Mouse (Mus musculus) cerebellum, adult 2 months (tissue): ENCODE measurements around the gene Gm45618.

ENCODE experiments used
- CTCF ChIP-seq: fragments of 200-500 bp; IDR thresholded peaks from 2 replicates; pipeline ENCODE4 v1.5.1; 2011; ENCODE audit warnings: low read depth, mild to moderate bottlenecking, control low read depth, low read length, moderate library complexity, borderline replicate concordance; ENCODE audit not compliant: insufficient read depth
- POLR2A ChIP-seq: fragments of 200-500 bp; IDR thresholded peaks from 2 replicates; pipeline ENCODE4 v1.6.1; 2011; ENCODE audit warnings: low read length, control low read depth, borderline replicate concordance; ENCODE audit not compliant: insufficient read depth

DNA sequence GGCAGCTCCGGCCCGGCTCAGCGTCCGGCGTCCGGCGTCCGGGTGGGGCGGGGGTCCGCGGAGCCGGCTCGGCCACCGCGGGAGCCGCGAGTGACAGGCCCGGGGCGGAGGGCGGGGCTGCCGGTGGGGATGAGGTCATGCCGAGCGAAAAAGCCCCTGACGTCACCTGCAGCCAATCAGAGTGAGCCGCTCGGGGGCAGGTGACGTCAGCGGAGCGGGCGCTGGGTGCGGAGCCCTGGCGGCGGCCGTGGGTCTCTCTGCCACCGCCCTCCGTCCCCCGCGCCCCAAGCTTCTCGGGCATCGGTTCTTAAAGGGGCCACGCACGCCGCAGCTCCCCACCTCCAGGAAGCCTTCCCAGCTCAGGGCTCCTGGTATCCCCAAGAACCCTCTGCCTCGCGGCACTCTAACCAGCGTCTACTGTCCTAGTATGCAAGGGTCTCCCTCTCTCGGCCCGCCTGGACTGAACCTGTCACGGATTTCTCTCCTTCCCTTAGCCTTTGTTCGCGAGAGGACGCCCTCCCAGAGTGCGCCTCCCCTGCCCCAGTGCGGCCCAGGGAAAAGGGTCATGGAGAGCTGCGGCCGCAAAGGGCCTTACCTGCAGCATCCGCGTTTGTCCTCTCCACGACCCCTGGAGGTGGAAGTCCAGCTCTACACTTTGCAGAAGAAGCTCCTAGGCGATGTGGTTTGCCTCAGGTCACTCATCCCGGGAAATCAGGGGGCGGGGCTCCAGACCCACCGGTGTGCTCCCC lies 25.2 kb downstream of the Gm45618 start, which contains the start of gene Dusp8:
- peak; percentile 56; the same call in 1 of the 2 replicates for TF ChIP-seq POLR2A
- peak; percentile 42; the same call in 1 of the 2 replicates for TF ChIP-seq CTCF
